Mouse (Mus musculus): Measurements from ENCODE around the gene Ephb3. TPM values are rescaled to one million over a fixed set of nuclear protein-coding genes. Genes with fewer than 3 reads are reported as not detected.

Gene Ephb3
- polyA plus RNA-seq, 1 experiment, result 10.5 TPM

DNA sequence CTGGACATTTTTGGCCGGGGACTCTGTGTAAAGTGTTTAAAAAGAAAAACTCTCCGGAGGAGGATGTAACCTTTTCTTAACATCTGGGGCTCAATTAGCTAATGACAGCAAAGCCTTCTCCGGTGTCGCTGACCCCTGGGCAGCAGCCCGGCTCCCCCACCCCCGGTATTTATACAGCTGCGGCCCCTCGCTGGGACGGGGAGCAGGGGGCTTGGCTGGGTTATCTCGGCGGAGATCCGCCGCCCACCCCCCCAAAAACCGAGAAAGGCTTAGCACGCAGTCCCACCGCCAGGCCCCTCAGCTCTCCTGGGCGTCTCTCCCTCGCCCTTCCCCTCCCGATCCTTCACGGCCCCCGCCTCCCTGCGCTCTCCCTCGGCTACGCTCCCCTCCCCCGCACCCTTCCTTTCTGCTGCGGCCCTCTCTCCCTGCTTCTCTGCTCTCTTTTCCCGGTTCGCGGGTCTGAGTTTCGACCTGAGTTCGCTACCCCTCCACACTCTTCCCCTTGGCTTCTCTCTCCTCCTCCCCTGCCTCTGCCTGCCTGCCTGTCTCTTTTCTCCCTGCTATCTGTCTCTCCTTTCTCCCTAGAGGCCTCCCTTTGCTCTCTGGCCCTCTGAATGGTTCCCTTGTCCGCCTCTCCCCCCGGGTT lies 42.0 kb downstream of the Ephb3 start:
- DNase-seq (ENCODE audit: low read depth), result no peak

DNA sequence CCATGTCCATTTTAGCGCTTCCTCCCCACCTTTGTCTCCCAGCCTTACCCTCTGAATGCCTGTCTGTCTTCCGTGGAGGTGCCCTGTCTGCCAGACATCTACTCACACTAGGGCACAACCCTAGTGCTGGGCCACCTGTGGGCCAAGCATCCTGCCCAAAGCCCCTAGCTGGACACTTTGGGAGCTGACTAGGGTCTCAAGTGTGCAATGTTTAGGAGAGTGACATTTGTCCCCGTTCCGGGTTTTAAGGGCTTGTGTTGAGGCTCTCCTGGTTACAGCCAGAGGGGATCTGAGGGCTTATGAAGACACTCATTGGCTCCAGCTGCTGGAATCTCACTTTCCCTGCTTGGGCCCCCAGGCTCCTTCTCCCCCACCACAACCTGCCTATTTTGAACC lies 42.5 kb downstream of the Ephb3 start:
- DNase-seq (ENCODE audit: low read depth), result no peak

DNA sequence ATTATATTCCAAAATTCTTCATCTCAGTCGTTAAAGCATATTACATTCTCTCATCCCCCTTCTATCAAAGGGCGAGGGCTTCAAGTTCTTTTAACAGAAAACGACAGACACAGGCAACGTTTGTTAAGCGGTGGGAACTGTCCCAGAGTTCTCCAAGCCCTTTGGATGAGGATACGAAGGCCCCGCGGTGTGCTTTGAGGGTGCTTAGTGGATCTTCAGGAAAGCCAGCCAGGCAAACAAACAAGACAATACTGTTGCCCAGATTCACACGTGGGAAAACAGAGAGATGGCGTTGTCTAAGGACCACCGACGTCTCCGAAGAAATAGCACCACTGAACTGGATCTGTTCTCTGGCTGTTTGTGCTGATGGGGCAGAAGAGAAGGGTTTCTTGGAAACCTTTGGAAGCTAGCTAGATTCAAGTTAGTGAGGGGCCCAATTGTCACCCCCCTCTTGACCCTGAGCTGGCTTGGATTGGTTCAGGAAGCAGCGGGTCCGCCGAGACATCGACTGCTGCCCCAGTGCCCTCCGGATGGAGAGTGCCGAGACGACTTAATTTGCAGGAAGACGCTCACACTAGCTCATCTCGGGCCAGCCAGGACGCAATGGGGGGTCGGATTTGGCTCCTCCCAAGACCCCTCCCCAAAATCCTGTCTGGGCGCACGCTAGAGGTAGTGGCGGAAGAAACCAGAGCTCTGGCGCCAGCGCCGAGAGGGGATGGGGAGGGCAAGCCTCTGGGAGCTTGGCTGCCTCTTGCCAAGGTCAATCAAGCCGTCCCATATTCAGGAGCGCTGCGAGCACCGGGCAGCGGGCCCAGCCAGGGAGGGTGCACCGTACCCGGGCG lies 43.5 kb downstream of the Ephb3 start:
- no peak for DNase-seq (ENCODE audit: low read depth)

DNA sequence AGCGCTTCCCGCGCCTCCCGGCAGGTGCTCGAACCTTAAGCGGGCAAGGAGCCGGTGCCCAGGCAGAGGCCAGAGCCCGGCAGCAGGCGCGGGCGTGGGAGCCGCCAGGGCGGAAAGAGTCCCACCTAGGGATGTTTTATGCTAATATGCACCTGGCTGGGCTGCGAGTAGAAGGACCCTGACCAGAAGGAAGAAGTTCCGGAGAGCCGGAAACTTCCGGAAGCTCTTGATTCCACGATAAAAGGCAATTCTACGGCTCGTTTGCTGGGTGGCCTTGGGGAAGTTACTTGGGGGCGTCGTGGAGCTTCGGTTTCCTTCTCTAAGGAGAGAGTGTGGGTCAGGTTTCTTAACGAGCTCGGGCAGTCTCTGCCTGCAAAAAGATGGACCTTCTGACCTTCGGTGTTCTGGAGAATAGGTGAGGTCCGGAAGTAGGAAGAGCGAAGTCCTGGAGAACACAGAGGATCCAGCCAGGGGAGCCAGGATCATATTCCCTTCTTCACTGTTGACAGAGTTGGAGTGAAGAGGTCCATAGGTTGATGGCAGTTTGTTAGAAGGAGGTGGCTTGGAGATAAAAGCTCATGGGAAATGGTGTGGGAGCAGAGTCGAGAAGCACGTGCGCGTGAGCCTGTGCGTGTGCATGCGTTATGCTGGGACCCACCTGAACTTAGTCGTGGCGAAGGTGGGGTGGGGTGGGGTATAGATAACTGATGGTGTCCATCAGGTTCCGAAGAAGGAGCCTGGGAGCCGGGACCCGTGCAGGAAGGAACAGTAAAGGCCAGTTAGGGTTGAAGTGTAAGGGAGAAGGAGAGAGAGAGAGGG lies 44.4 kb downstream of the Ephb3 start:
- no peak for DNase-seq (ENCODE audit: low read depth)

DNA sequence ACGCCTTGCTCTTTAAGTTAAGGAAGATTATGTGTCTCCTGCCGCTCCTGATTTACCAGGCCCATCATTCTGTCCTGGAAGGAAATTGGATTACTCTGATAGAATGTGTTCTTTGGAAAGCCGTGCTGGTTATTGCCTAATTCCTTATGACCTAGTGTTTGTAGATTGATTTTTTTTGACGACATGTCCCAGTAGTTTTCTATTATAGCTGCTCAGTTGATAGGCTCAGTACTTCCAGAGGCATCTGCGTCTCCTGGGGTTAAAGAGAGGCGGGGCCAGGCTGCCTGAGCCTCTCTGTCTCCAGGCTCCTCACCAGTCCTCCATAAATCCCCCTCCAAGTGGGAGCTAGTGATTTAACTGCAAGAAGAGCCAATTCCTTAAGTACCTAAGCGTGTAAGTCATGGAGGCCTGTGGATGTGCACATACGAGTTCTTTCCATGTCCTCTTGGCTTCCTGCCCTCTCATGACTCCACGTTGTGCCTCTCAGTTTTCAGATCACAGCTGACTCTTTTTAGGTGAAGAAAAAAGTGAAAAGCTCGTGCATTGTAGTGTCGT lies 47.9 kb downstream of the Ephb3 start:
- no peak for DNase-seq (ENCODE audit: low read depth)

DNA sequence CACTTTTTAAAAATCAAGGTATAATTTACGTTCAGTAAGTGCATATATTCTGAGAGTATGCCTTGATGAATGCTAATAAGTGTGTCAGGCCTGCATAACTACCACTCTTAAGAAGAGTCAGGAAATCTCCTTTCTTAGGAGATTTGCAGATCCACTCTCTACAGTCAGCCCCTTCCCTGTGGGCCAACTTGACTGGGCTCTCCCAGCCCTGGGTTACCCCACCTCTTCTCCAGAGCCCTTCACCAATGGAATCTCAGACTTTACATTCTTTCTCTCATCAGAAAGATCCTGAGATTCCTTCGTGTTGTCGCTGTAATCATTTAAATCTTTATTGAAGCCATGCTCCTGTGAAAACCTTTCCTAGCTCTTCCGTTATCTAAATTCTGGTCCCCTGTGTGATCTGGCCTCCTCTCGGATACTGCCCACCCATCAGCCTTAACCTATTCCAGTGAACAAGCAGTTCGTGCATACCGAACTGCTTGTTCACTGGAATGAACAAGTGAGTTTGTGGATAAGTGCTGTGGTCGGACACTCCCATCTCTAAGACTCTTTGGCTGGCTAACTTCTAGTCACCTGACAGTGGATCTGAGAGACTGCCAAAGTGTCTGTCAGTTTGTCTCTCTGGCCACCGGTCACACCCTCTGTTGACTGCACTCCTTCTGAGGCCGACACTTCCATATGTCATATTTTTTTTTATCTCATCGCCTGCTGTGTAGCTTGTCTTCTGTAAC lies 51.2 kb downstream of the Ephb3 start:
- no peak for DNase-seq (ENCODE audit: low read depth)

DNA sequence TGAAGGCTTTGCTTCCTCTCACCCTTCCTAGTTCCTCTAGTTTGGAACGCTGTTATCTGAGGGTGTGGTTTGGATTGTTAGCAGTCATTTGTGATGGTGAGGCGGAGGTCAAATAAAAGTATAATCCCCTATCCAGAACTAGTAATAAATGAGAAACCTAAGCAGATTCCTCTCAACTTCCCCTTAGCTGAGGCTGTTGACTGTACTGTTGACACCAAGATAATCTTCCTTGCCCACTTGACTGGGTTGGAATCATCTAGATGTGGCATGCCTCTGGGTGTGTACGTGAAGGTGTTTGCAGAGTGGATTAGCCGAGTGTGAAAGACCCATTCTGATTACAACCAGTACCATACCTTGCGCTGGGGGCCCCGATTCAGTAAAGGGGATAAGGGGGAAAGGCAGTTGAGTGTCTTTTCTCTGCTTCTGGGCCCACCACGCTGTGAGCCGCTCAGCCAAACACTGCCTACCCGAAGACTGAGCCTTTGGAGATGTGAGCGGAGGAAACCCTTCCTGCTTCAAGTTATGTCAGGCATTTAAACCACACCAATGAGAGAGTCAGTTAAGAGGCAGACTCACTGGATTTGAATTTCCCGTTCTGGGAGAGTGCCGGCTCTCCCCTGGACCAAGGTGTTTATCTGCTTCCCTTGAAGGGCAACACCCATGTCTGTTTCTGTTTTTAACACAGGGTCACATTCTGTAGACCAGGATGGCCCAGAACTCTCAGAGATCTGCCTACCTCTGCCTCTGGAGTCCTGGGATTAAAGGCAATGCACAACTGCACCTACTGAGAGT lies 52.2 kb downstream of the Ephb3 start:
- no peak for DNase-seq (ENCODE audit: low read depth)

DNA sequence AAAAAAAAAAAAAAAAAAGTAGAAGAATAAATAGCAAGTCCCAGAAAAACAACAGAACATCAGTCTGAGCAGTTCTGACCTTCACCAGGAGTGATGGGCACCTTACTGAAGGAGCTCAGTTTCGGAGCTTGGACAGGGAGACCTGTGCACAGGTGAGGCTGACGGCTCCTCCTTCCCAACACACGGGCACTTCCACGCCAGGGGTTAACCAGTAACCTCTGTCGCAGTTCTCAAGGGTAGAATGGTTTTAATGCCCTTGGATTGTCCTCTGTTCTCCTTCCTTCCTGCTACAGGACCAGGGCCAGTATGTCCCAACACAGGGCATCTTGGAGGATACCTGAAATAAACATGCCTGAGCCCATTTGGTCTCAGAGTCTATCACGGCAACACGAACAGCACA lies 60.9 kb downstream of the Ephb3 start:
- no peak for DNase-seq (ENCODE audit: low read depth)

DNA sequence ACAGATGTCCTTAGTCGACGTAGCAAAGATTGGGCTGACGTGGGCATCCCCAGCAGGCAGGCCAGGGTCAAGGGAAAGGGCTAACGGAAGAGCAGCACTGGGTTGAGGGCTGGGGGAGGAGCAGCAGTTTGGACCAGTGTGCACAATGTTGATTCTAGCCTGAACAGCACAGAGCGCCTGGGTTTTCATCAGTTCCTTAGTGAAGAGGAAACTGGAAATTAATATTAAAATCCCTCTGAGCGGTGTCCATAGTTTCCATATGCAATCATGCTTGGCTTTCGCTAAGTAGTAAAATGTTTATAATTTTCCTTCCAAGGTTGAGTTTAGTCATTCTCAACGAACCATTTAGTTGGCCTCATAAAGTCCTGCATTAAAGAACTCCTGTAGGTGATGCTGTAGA lies 65.2 kb downstream of the Ephb3 start:
- no peak for DNase-seq (ENCODE audit: low read depth)

DNA sequence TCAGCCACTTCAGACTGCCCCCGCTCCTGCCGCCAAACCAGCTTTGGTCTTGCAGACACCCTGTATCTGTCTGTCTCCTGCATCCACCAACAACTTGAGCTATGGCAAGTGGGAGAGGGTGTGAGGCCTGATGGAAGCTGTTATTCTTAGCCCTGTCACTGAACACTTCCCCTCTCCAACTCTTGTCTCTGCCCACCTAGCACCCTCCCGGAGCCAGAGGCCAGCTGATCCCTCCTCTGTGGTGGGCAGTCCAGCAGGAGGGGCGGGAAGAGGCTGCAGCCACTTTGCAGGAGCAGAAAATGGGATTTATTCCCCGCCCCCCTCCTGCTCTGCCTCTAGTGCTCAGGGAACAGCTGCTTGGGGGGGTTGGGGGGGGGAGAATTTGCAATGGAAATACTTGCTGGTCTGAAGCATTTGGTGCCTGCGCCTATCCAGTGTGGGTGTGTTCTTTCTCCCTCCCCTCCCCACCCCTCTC lies 67.3 kb downstream of the Ephb3 start:
- DNase-seq (ENCODE audit: low read depth), result no peak

DNA sequence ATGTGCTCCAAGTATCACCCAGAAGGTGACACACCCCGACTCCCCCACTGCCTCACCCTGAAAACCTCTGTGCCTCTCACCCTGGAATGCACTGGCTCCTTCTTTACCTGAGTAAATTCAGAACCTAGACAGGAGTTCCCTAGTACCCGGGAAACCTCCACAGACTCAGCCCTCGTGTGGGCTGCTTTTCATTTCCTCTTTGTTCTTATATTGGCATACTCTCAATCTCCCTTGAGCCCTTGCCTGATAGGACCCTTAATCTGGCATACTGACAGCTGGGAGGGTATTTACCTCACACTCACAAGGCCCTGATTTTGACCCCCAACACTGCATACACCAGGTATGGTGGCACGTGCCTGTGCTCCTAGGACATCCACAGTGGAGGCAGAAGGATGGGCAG lies 68.2 kb downstream of the Ephb3 start:
- no peak for DNase-seq (ENCODE audit: low read depth)

Other genes with a start within 250 kb of the Ephb3 start
- gene Teddm3, start 50.8 kb upstream of the Ephb3 start, polyA plus RNA-seq (2012; rRNA removed), result not detected in 2 replicates
- 15.9 and 18.8 TPM in 2 replicates for gene Vps8, start 218.4 kb downstream of the Ephb3 start, polyA plus RNA-seq (2012; rRNA removed)